Mouse (Mus musculus): ENCODE data around the gene Gfer. TPM values are rescaled to one million over a fixed set of nuclear protein-coding genes. Genes with fewer than 3 reads are reported as not detected.

Gene Gfer
- total and polyA plus RNA-seq, 2 experiments: 32.6 to 49.8 TPM

DNA sequence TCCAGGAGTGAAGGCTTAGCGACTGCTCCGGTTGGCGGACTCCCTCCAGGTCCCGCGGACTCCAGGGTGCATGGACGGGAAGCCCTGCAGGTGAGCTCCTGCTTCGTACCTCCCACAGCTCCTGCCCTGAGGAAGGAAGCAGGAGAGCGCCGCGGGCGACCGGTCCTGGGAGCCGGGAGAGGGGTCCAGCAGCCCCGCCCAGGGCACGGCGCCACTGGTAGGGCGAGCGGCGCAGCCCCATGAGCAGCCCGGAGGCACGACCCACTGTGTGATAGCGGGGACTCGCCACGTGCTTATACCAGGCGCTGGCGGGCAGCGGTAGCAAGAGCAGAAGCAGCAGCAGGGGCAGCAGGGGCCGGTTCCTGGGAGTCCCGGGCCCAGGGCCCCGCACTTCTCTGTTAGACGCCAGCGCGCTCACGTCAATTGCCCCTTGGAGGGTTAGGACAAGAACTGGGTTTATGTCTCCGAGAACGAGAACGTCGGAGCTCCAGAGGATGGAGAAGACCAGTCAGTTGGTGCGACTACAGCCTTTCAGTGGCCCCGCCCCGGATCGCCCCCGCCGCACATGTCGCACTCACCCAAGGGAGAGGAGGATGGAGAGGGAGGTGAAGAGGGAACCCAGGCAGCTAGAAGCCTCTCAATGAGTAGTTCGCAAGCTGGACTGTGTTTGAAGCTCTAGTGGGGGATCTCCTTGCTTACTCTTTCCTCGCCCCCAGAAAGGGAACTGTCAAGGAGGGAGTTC lies 37.8 kb downstream of the Gfer start, which contains the start of gene Npw:
Npw (minus strand) TSS at position 441 of the 742 bp plus-strand sequence.
- peaks cover 7% of the 10 kb centered on the region for H3K4me1 ChIP-seq (ENCODE audit: control insufficient read depth, insufficient read depth, low read length)
- H3K79me2 ChIP-seq (ENCODE audit: control insufficient read depth, insufficient read depth, low read length): no peaks in the 10 kb centered on the region
- peak within 1 kb of the TSS; percentile 26; the same call in 1 of the 2 replicates for H3K9ac ChIP-seq (ENCODE audit: low read depth, low read length)
- H3K27me3 ChIP-seq (ENCODE audit: control insufficient read depth, insufficient read depth, low read length): peaks cover 5% of the 10 kb centered on the region
- H3K27ac ChIP-seq (replicated peaks; ENCODE audit: insufficient read depth, low read depth, low read length): no peak within 1 kb of the TSS
- DNase-seq (ENCODE audit: extremely low read depth, low read depth, low spot score): no peak
- 11% methylated on average over 47 of the region's 47 CpGs for WGBS
- TF ChIP-seq CTCF (IDR thresholded peaks at IDR 0.05; ENCODE audit: low read depth, low read length): no peak
- TF ChIP-seq POLR2A (IDR thresholded peaks at IDR 0.05; ENCODE audit: extremely low read depth, insufficient read depth, low read length): no peak
- H3K4me3 ChIP-seq (ENCODE audit: insufficient read depth, low read depth, low read length): peak within 1 kb of the TSS; percentile 8; the same call in 1 of the 2 replicates
- H3K36me3 ChIP-seq (ENCODE audit: control insufficient read depth, insufficient read depth, low read length): no peaks in the 10 kb centered on the region

DNA sequence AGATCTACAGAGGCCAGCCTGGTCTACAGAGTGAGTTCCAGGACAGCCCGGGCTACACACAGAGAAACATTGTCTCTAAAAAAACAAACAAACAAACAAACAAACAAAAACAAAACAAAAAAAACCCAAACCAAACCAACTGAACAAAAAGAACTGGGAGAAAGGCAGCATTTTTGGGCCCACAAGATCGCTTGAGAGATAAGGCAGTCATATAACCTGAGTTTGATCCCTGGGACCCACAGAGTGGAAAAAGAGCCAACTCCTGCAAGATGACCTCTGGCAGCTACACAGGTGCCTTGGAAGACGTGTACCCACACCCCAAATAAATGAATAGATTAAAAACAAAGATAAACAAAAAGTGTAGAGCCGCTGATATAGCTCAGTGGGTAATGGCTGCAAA lies 41.0 kb downstream of the Gfer start:
- H3K9ac ChIP-seq (ENCODE audit: low read depth, low read length): no peak overlapping the region
- no peak overlapping the region for H3K4me3 ChIP-seq (ENCODE audit: insufficient read depth, low read depth, low read length)
- peaks cover 5% of the 10 kb centered on the region for H3K27me3 ChIP-seq (ENCODE audit: control insufficient read depth, insufficient read depth, low read length)
- 66% methylated on average over 4 of the region's 4 CpGs for WGBS
- no peak for TF ChIP-seq POLR2A (IDR thresholded peaks at IDR 0.05; ENCODE audit: extremely low read depth, insufficient read depth, low read length)
- no peak for TF ChIP-seq CTCF (IDR thresholded peaks at IDR 0.05; ENCODE audit: low read depth, low read length)
- no peak overlapping the region for H3K27ac ChIP-seq (replicated peaks; ENCODE audit: insufficient read depth, low read depth, low read length)
- no peak for DNase-seq (ENCODE audit: extremely low read depth, low read depth, low spot score)
- H3K36me3 ChIP-seq (ENCODE audit: control insufficient read depth, insufficient read depth, low read length): no peaks in the 10 kb centered on the region
- peaks cover under 1% of the 10 kb centered on the region; the same call in 1 of the 2 replicates for H3K79me2 ChIP-seq (ENCODE audit: control insufficient read depth, insufficient read depth, low read length)
- H3K4me1 ChIP-seq (ENCODE audit: control insufficient read depth, insufficient read depth, low read length): peaks cover 14% of the 10 kb centered on the region

DNA sequence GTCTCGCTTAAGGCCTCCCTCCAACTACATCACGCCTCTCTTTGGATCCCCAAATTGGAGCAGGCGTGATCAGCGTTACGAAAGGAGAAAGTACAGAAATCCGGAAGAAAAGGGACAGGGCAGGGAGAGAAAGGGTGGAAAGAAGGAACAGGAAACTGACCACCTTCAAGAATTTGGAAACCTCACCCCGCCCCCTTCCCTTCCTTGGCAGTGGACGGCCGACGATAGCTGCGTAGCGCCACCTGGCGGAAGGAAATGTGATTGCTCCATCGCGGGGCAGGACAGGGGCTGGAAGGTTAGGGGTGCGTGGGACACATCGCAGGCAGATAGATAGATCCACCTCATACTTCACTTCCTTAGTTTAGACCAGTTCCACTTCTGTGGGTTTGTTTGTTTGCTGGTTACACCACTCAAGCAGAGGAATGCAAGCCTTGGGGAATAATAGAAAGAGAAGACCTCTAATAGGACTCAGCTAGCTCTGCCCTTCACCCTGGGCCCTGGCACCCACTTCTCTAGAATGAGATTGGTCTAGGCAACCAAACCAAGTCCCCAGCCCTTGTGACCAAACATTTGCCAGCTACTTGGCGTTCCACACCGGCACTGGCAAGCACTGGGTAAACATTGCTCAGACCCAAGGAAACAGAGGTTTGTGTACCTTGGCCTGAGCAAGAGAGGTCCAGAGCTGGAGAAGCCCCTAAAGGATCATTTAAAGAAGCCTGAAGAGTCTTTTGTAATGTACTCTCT lies 41.8 kb downstream of the Gfer start:
- H3K79me2 ChIP-seq (ENCODE audit: control insufficient read depth, insufficient read depth, low read length): peaks cover 7% of the 10 kb centered on the region; the same call in 1 of the 2 replicates
- H3K27ac ChIP-seq (replicated peaks; ENCODE audit: insufficient read depth, low read depth, low read length): no peak overlapping the region; the same call in 1 of the 2 replicates
- H3K36me3 ChIP-seq (ENCODE audit: control insufficient read depth, insufficient read depth, low read length): no peaks in the 10 kb centered on the region
- H3K27me3 ChIP-seq (ENCODE audit: control insufficient read depth, insufficient read depth, low read length): peaks cover 5% of the 10 kb centered on the region
- peak; percentile 87 for DNase-seq (ENCODE audit: extremely low read depth, low read depth, low spot score)
- WGBS: 8% methylated on average over 19 of the region's 19 CpGs
- peak overlapping the region; percentile 29; the same call in 1 of the 2 replicates for H3K9ac ChIP-seq (ENCODE audit: low read depth, low read length)
- peaks cover 14% of the 10 kb centered on the region for H3K4me1 ChIP-seq (ENCODE audit: control insufficient read depth, insufficient read depth, low read length)
- H3K4me3 ChIP-seq (ENCODE audit: insufficient read depth, low read depth, low read length): no peak overlapping the region
- peak; percentile 96 for TF ChIP-seq CTCF (IDR thresholded peaks at IDR 0.05; ENCODE audit: low read depth, low read length)
- no peak for TF ChIP-seq POLR2A (IDR thresholded peaks at IDR 0.05; ENCODE audit: extremely low read depth, insufficient read depth, low read length)

DNA sequence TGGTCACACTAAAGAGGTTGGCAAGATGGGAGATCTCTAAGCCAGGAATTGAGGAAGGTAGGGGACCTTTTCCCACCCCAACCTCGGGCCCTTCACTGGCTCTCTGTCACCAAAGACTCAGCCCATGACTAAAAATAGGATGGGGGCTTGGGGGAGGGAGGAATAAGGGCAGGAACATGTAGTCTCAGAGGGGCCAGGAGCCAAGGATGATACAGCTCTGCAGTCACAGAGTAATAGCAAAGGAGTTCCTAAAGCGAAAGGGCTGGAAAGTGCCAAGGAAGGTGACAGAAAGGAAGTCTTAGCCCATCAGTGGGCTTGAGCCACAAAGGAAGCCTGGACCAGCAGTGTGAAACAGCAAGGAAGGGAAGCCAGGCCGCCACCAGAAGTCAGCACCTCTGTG lies 44.1 kb downstream of the Gfer start:
- Histone ChIP-seq H3K9ac (ENCODE audit: low read depth, low read length) (no peak overlapping the region), H3K79me2 (ENCODE audit: control insufficient read depth, insufficient read depth, low read length) (peaks cover 10% of the 10 kb centered on the region; the same call in 1 of the 2 replicates), H3K27me3 (ENCODE audit: control insufficient read depth, insufficient read depth, low read length) (no peaks in the 10 kb centered on the region), H3K36me3 (ENCODE audit: control insufficient read depth, insufficient read depth, low read length) (no peaks in the 10 kb centered on the region), H3K4me1 (ENCODE audit: control insufficient read depth, insufficient read depth, low read length) (peaks cover 10% of the 10 kb centered on the region), H3K4me3 (ENCODE audit: insufficient read depth, low read depth, low read length) (no peak overlapping the region), H3K27ac (replicated peaks; ENCODE audit: insufficient read depth, low read depth, low read length) (no peak overlapping the region)
- WGBS: 78% methylated on average over 3 of the region's 3 CpGs
- TF ChIP-seq POLR2A (IDR thresholded peaks at IDR 0.05; ENCODE audit: extremely low read depth, insufficient read depth, low read length): no peak
- TF ChIP-seq CTCF (IDR thresholded peaks at IDR 0.05; ENCODE audit: low read depth, low read length): no peak
- DNase-seq (ENCODE audit: extremely low read depth, low read depth, low spot score): no peak

DNA sequence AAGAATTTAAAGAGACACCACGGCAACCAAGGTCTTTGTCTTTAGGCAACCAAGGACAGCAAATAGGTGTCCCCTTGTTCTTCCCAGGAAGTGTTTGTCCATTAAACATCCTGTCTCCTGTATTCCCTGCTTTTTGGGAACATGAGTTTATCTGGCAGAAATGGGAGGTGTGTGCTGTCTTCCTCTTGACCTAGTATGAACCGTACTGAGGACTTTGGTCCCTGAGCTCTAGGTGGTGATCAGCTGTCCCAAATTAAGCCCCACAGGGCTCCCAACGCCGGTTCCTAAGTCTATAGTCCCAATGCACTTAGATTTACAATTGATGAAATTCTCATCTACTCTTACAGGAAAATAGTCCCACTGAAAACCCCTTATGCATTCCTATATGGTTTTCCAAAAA lies 45.2 kb downstream of the Gfer start:
- Histone ChIP-seq H3K27me3 (ENCODE audit: control insufficient read depth, insufficient read depth, low read length) (no peaks in the 10 kb centered on the region), H3K9ac (ENCODE audit: low read depth, low read length) (peak overlapping the region; percentile 80; the same call in 1 of the 2 replicates), H3K27ac (replicated peaks; ENCODE audit: insufficient read depth, low read depth, low read length) (peak overlapping the region; percentile 71), H3K4me1 (ENCODE audit: control insufficient read depth, insufficient read depth, low read length) (peaks cover 10% of the 10 kb centered on the region), H3K36me3 (ENCODE audit: control insufficient read depth, insufficient read depth, low read length) (no peaks in the 10 kb centered on the region), H3K79me2 (ENCODE audit: control insufficient read depth, insufficient read depth, low read length) (peaks cover 10% of the 10 kb centered on the region; the same call in 1 of the 2 replicates), H3K4me3 (ENCODE audit: insufficient read depth, low read depth, low read length) (no peak overlapping the region)
- WGBS: 12% methylated on average over 4 of the region's 4 CpGs
- TF ChIP-seq CTCF (IDR thresholded peaks at IDR 0.05; ENCODE audit: low read depth, low read length) (no peak), POLR2A (IDR thresholded peaks at IDR 0.05; ENCODE audit: extremely low read depth, insufficient read depth, low read length) (no peak)
- DNase-seq (ENCODE audit: extremely low read depth, low read depth, low spot score): peak; percentile 64

All from liver, adult 2 months (tissue).